Mouse (Mus musculus) ES-E14 (cell line): Measurements from ENCODE around the gene Mrm3. TPM values are rescaled to one million over a fixed set of nuclear protein-coding genes. Genes with fewer than 3 reads are reported as not detected.

Experiments used
- DNase-seq: peaks from one replicate; pipeline ENCODE4 v3.0.0-alpha.2; 2013; ENCODE audit warnings: low read depth, low spot score
- H3K27ac ChIP-seq: 2 replicates; pipeline ENCODE4 v1.5.1; 2012; ENCODE audit warnings: low read depth, mild to moderate bottlenecking, low read length, moderate library complexity, mixed read lengths; ENCODE audit not compliant: poor library complexity, insufficient read depth, severe bottlenecking
- H3K36me3 ChIP-seq: 2 replicates; pipeline ENCODE4 v1.6.1; 2012; ENCODE audit warnings: mild to moderate bottlenecking, low read length, moderate library complexity, mixed read lengths; ENCODE audit not compliant: control insufficient read depth, poor library complexity, insufficient read depth, severe bottlenecking
- H3K4me1 ChIP-seq, 2 experiments: fragments of 150-350 bp in 1 of 2; sonication (generic) in 1 of 2; 2 replicates each; pipeline ENCODE4 v1.6.1; 2012; ENCODE audit warnings: low read length in 2 of 2, mild to moderate bottlenecking in 1 of 2, mixed read lengths in 1 of 2; ENCODE audit not compliant: control insufficient read depth in 2 of 2, insufficient read depth in 2 of 2, poor library complexity in 1 of 2
- H3K4me3 ChIP-seq, 2 experiments: fragments of 150-350 bp in 1 of 2; sonication (generic) in 1 of 2; 2 replicates each; pipeline ENCODE4 v1.5.1; 2012; ENCODE audit warnings: low read length in 2 of 2, low read depth in 1 of 2, mild to moderate bottlenecking in 1 of 2, mixed read lengths in 1 of 2; ENCODE audit not compliant: insufficient read depth in 1 of 2, poor library complexity in 1 of 2, severe bottlenecking in 1 of 2
- H3K9ac ChIP-seq: 2 replicates; pipeline ENCODE4 v1.6.1; 2012; ENCODE audit warnings: low read depth, mild to moderate bottlenecking, low read length, mixed read lengths; ENCODE audit not compliant: poor library complexity, insufficient read depth, severe bottlenecking
- H3K9me3 ChIP-seq: fragments of 150-350 bp; sonication (generic); 2 replicates; pipeline ENCODE4 v1.6.1; 2012; ENCODE audit warnings: low read depth, mild to moderate bottlenecking, low read length; ENCODE audit not compliant: control insufficient read depth, insufficient read depth
- CHD2 ChIP-seq: IDR thresholded peaks from 2 replicates; pipeline ENCODE4 v1.6.1; 2014; ENCODE audit warnings: mild to moderate bottlenecking, low read depth, low read length, inconsistent platforms
- HCFC1 ChIP-seq: IDR thresholded peaks from 2 replicates; pipeline ENCODE4 v1.6.1; 2012; ENCODE audit warnings: low read length, inconsistent platforms, borderline replicate concordance; ENCODE audit not compliant: insufficient read depth
- MAFK ChIP-seq: IDR thresholded peaks from 2 replicates; pipeline ENCODE4 v1.6.1; 2014; ENCODE audit warnings: mild to moderate bottlenecking, low read depth, low read length, inconsistent platforms; ENCODE audit not compliant: insufficient read depth
- ZC3H11A ChIP-seq: IDR thresholded peaks from 2 replicates; pipeline ENCODE4 v1.6.1; 2012; ENCODE audit warnings: low read depth, mild to moderate bottlenecking, inconsistent platforms, low read length, borderline replicate concordance
- ZNF384 ChIP-seq: IDR thresholded peaks from 2 replicates; pipeline ENCODE4 v1.6.1; 2012; ENCODE audit warnings: low read depth, low read length, inconsistent platforms
- in situ Hi-C, 2 experiments: fragments of 600-800 bp; cut with MboI; formaldehyde crosslinking; loops; one replicate each; pipeline ENCODE4 v1.15.1; 2025; ENCODE audit warnings: low sequenced_read_pairs in 2 of 2, inconsistent platforms in 1 of 2; ENCODE audit not compliant: unreplicated experiment in 2 of 2
- total RNA-seq: library from RNA; depleted of rRNA; stranded (reverse); fragments of 300-350 nt; gene quantifications from 2 replicates; pipeline ENCODE4 v1.2.3, GENCODE M21; 2012

Mrm3 gene
- total RNA-seq, 1 experiment, result 20.2 TPM

GRCm38 (mm10) chr11:76216049-76216540 lies 27.4 kb upstream of the Mrm3 start:
- Histone ChIP-seq H3K27ac (no peak overlapping the region), H3K4me1 (peaks cover 0 to 6% of the 10 kb centered on the region in 2 experiments; a peak in 1 of 4 replicates), H3K9me3 (no peaks in the 10 kb centered on the region), H3K4me3 (peak overlapping the region in 1 of 2 experiments; percentile 94; a peak in 2 of 4 replicates), H3K9ac (peak overlapping the region; percentile 98; the same call in 1 of the 2 replicates), H3K36me3 (peaks cover 35% of the 10 kb centered on the region)
- in situ Hi-C loops, result no loop called here
- TF ChIP-seq CHD2 (no peak), HCFC1 (no peak), ZNF384 (no peak), ZC3H11A (no peak), MAFK (no peak)
- DNase-seq, result no peak

- TF ChIP-seq MAFK, result no peak
- no peak for TF ChIP-seq ZC3H11A
- 0 out of 2 replicates have a peak, but pooled peaks have one; percentile 24 for TF ChIP-seq HCFC1
- peak; percentile 60; the same call in 1 of the 2 replicates for TF ChIP-seq CHD2
- in situ Hi-C loops, result no loop called here
- peak overlapping the region; percentile 75 to 94 for H3K4me3 ChIP-seq
- H3K27ac ChIP-seq, result peak overlapping the region; percentile 88
- H3K9me3 ChIP-seq, result no peaks in the 10 kb centered on the region
- peak; percentile 20 for DNase-seq
- peaks cover 0 to 6% of the 10 kb centered on the region in 2 experiments; a peak in 1 of 4 replicates for H3K4me1 ChIP-seq
- peaks cover 32% of the 10 kb centered on the region for H3K36me3 ChIP-seq
- H3K9ac ChIP-seq, result peak overlapping the region; percentile 98
These were observed 26.7 kb upstream of the Mrm3 start for GRCm38 (mm10) chr11:76216681-76217389.

GRCm38 (mm10) chr11:76217390-76217800 lies 26.1 kb upstream of the Mrm3 start, which contains the start of the genes Dbil5 and Gemin4:
TSS of gene Dbil5 (plus strand) at chr11:76217608.
TSS of gene Gemin4 (minus strand) at chr11:76217664.
- H3K9me3 ChIP-seq, result no peaks in the 10 kb centered on the region
- in situ Hi-C loops, result no loop called here
- TF ChIP-seq HCFC1 (peak; percentile 62; the same call in 1 of the 2 replicates), MAFK (no peak)
- H3K36me3 ChIP-seq, result peaks cover 26% of the 10 kb centered on the region
- H3K4me3 ChIP-seq, result peak within 1 kb of the TSS; percentile 75 to 94
- peak; percentile 99 for DNase-seq
- peaks cover 0 to 6% of the 10 kb centered on the region in 2 experiments; a peak in 1 of 4 replicates for H3K4me1 ChIP-seq
- H3K27ac ChIP-seq, result peak within 1 kb of the TSS; percentile 88
- peak within 1 kb of the TSS; percentile 98 for H3K9ac ChIP-seq

GRCm38 (mm10) chr11:76224631-76225030 lies 18.9 kb upstream of the Mrm3 start:
- no peak overlapping the region for H3K4me3 ChIP-seq
- H3K36me3 ChIP-seq, result peaks cover 5% of the 10 kb centered on the region; the same call in 1 of the 2 replicates
- in situ Hi-C loops, result no loop called here
- TF ChIP-seq MAFK, result no peak
- TF ChIP-seq HCFC1, result no peak
- no peak for TF ChIP-seq CHD2
- no peak for TF ChIP-seq ZC3H11A
- TF ChIP-seq ZNF384, result no peak
- H3K9me3 ChIP-seq, result no peaks in the 10 kb centered on the region
- H3K27ac ChIP-seq, result peak overlapping the region; percentile 24; the same call in 1 of the 2 replicates
- H3K9ac ChIP-seq, result no peak overlapping the region
- no peak for DNase-seq
- no peaks in the 10 kb centered on the region for H3K4me1 ChIP-seq
